Mouse (Mus musculus): Measurements from ENCODE around the gene Supt4a.

Supt4a gene

GRCm38 (mm10) chr11:87768745-87769144, 31.4 kb downstream of the Supt4a start:
- CTCF ChIA-PET = no interaction called here
- POLR2A ChIA-PET = interaction anchor here in 1 of 4 experiments (0.5 to 4.2 kb wide), 6 partner anchors 8 to 54 kb away, joined by 3 to 32 read pairs (median 4); partner anchors contain the start of gene Tspoap1

GRCm38 (mm10) chr11:87770989-87771388, 33.6 kb downstream of the Supt4a start:
- POLR2A ChIA-PET = interaction anchor here in 1 of 4 experiments (0.5 to 2.7 kb wide), 4 partner anchors 11 to 215 kb away, joined by 4 to 15 read pairs (median 4); partner anchors contain the start of gene Tspoap1
- CTCF ChIA-PET = interaction anchor here (0.5 to 1.2 kb wide), 8 partner anchors 12 to 348 kb away, joined by 3 to 5 read pairs (median 3); partner anchors contain the start of gene Rnf43 (in 1 of the 4)

GRCm38 (mm10) chr11:87772354-87772753, 35.0 kb downstream of the Supt4a start:
- CTCF ChIA-PET = interaction anchor here in 2 of 4 experiments (0.8 to 1.4 kb wide), 4 partner anchors 12 to 334 kb away, joined by 3 to 5 read pairs (median 3); partner anchors contain the start of genes Rnf43 (in 1 of the 2) and Tspoap1 (in 1 of the 2)
- POLR2A ChIA-PET = interaction anchor here in 1 of 4 experiments (1.4 to 2.7 kb wide), 2 partner anchors 11 to 12 kb away, joined by 3 to 15 read pairs; partner anchors contain the start of gene Tspoap1

- POLR2A ChIA-PET = interaction anchor here in 3 of 4 experiments (0.5 to 5.3 kb wide), 27 partner anchors 9 to 333 kb away, joined by 3 to 32 read pairs (median 4); partner anchors contain the start of genes Supt4a (in 2 of the 3), Mpo (in 1 of the 3) and Tspoap1 (in 1 of the 3)
- CTCF ChIA-PET = interaction anchor here in 2 of 4 experiments (0.8 to 1.8 kb wide), 5 partner anchors 10 to 190 kb away, joined by 3 to 5 read pairs (median 5); no protein-coding TSS in a partner anchor
Observed at GRCm38 (mm10) chr11:87778100-87778765, 40.9 kb downstream of the Supt4a start.

GRCm38 (mm10) chr11:87778915-87779314, 41.6 kb downstream of the Supt4a start:
- CTCF ChIA-PET = interaction anchor here in 2 of 4 experiments (0.6 to 1.8 kb wide), 8 partner anchors 9 to 1421 kb away, joined by 3 to 6 read pairs (median 5); no protein-coding TSS in a partner anchor

GRCm38 (mm10) chr11:87779392-87779791, 42.0 kb downstream of the Supt4a start:
- CTCF ChIA-PET = interaction anchor here in 2 of 4 experiments (0.6 to 1.8 kb wide), 6 partner anchors 13 to 1421 kb away, joined by 3 to 6 read pairs (median 5); no protein-coding TSS in a partner anchor
- POLR2A ChIA-PET = interaction anchor here in 3 of 4 experiments (0.6 to 5.3 kb wide), 18 partner anchors 10 to 308 kb away, joined by 3 to 32 read pairs (median 5); partner anchors contain the start of genes Supt4a (in 2 of the 3), Mpo (in 1 of the 3) and Tspoap1 (in 1 of the 3)

More at GRCm38 (mm10) chr11:87778915-87779314, 41.6 kb downstream of the Supt4a start:
- POLR2A ChIA-PET = interaction anchor here in 3 of 4 experiments (1.0 to 5.3 kb wide), 20 partner anchors 10 to 280 kb away, joined by 3 to 32 read pairs (median 4); partner anchors contain the start of genes Supt4a (in 2 of the 3), Mpo (in 1 of the 3) and Tspoap1 (in 1 of the 3)

GRCm38 (mm10) chr11:87780130-87780529, 42.8 kb downstream of the Supt4a start:
- POLR2A ChIA-PET = interaction anchor here in 3 of 4 experiments (0.6 to 5.3 kb wide), 7 partner anchors 9 to 308 kb away, joined by 4 to 19 read pairs (median 9); partner anchors contain the start of gene Tspoap1 (in 1 of the 3)
- CTCF ChIA-PET = no interaction called here

GRCm38 (mm10) chr11:87790088-87790487, 52.7 kb downstream of the Supt4a start:
- ChIA-PET POLR2A (interaction anchor here in 2 of 4 experiments (0.5 to 1.8 kb wide), 2 partner anchors 11 to 99 kb away, joined by 6 to 9 read pairs; no protein-coding TSS in a partner anchor), CTCF (interaction anchor here in 2 of 4 experiments (0.6 to 1.6 kb wide), 2 partner anchors 93 to 94 kb away, joined by 3 read pairs; no protein-coding TSS in a partner anchor)

Measured in embryonic stem cell, embryonic (primary cell).